Mouse (Mus musculus) MEL (cell line): ENCODE results near the gene Pigh. TPM values are rescaled to one million over a fixed set of nuclear protein-coding genes. Genes with fewer than 3 reads are reported as not detected.

Experiments used
- DNase-seq: peaks from one replicate; pipeline ENCODE4 v3.0.0; 2011; ENCODE audit warnings: low read depth, low spot score
- H3K27ac ChIP-seq: 2 replicates; pipeline ENCODE4 v1.5.1; 2012; ENCODE audit warnings: low read depth, mild to moderate bottlenecking, control low read depth, low read length, moderate library complexity; ENCODE audit not compliant: control insufficient read depth
- H3K27me3 ChIP-seq, 2 experiments: fragments of 150-350 bp in 1 of 2; sonication (generic) in 1 of 2; 2 replicates each; pipeline ENCODE4 v1.6.1; 2012; ENCODE audit warnings: low read length in 2 of 2, mild to moderate bottlenecking in 2 of 2, improper control_type of control experiment in 1 of 2, moderate library complexity in 1 of 2; ENCODE audit not compliant: insufficient read depth in 2 of 2, control insufficient read depth in 1 of 2
- H3K36me3 ChIP-seq, 2 experiments: 2 replicates each; pipeline ENCODE4 v1.6.1; 2012 to 2014; ENCODE audit warnings: low read length in 2 of 2, improper control_type of control experiment in 1 of 2, inconsistent platforms in 1 of 2, mild to moderate bottlenecking in 1 of 2; ENCODE audit not compliant: insufficient read depth in 2 of 2, control insufficient read depth in 1 of 2
- H3K4me1 ChIP-seq, 2 experiments: fragments of 150-350 bp in 1 of 2; sonication (generic) in 1 of 2; 2 replicates each; pipeline ENCODE4 v1.6.1; 2012; ENCODE audit warnings: low read length in 2 of 2, improper control_type of control experiment in 1 of 2, mild to moderate bottlenecking in 1 of 2; ENCODE audit not compliant: insufficient read depth in 2 of 2, control insufficient read depth in 1 of 2
- H3K4me3 ChIP-seq, 2 experiments: fragments of 150-350 bp in 1 of 2; sonication (generic) in 1 of 2; 2 replicates each; pipeline ENCODE4 v1.5.1; 2012; ENCODE audit warnings: low read depth in 2 of 2, low read length in 2 of 2, mild to moderate bottlenecking in 2 of 2, moderate library complexity in 2 of 2, control low read depth in 1 of 2, improper control_type of control experiment in 1 of 2; ENCODE audit not compliant: control insufficient read depth in 1 of 2, insufficient read depth in 1 of 2
- H3K79me2 ChIP-seq: 2 replicates; pipeline ENCODE4 v1.6.1; 2012; ENCODE audit warnings: mild to moderate bottlenecking, low read length, moderate library complexity; ENCODE audit not compliant: control insufficient read depth, poor library complexity, insufficient read depth
- H3K9ac ChIP-seq: 2 replicates; pipeline ENCODE4 v1.6.1; 2012; ENCODE audit warnings: low read depth, mild to moderate bottlenecking, control low read depth, low read length, moderate library complexity; ENCODE audit not compliant: control insufficient read depth, poor library complexity, severe bottlenecking
- H3K9me3 ChIP-seq: fragments of 150-350 bp; sonication (generic); replicated peaks from 2 replicates; pipeline ENCODE4 v1.6.1; 2012; ENCODE audit warnings: mild to moderate bottlenecking, low read length, improper control_type of control experiment, moderate library complexity; ENCODE audit not compliant: insufficient read depth
- CTCF ChIP-seq, 3 experiments: IDR thresholded peaks in 2 of 3; conservative IDR thresholded peaks in 1 of 3; 2 replicates each; pipeline ENCODE4 v1.5.1; 2011 to 2012; ENCODE audit warnings: low read length in 3 of 3, low read depth in 2 of 3, mild to moderate bottlenecking in 2 of 3, improper control_type of control experiment in 1 of 3, inconsistent platforms in 1 of 3, mixed read lengths in 1 of 3, moderate library complexity in 1 of 3; ENCODE audit not compliant: control insufficient read depth in 1 of 3, insufficient read depth in 1 of 3, poor library complexity in 1 of 3, severe bottlenecking in 1 of 3
- E2F4 ChIP-seq: IDR thresholded peaks from 2 replicates; pipeline ENCODE4 v1.6.1; 2011; ENCODE audit warnings: low read depth, low read length, improper control_type of control experiment, borderline replicate concordance
- ETS1 ChIP-seq: IDR thresholded peaks from 2 replicates; pipeline ENCODE4 v1.6.1; 2012; ENCODE audit warnings: low read depth, mild to moderate bottlenecking, inconsistent platforms, low read length, improper control_type of control experiment, moderate library complexity
- GABPA ChIP-seq: IDR thresholded peaks from 2 replicates; pipeline ENCODE4 v1.6.1; 2012; ENCODE audit warnings: low read depth, mild to moderate bottlenecking, inconsistent platforms, low read length, improper control_type of control experiment, moderate library complexity
- GATA1 ChIP-seq: IDR thresholded peaks from 2 replicates; pipeline ENCODE4 v1.6.1; 2011; ENCODE audit warnings: low read depth, low read length, improper control_type of control experiment
- JUND ChIP-seq: IDR thresholded peaks from 2 replicates; pipeline ENCODE4 v1.6.1; 2011; ENCODE audit warnings: low read depth, mild to moderate bottlenecking, improper control_type of control experiment, low read length
- KAT2A ChIP-seq: conservative IDR thresholded peaks from 2 replicates; pipeline ENCODE4 v1.6.1; 2012; ENCODE audit warnings: low read depth, low read length, improper control_type of control experiment, inconsistent platforms
- MAX ChIP-seq: IDR thresholded peaks from 2 replicates; pipeline ENCODE4 v1.6.1; 2011; ENCODE audit warnings: low read length, improper control_type of control experiment
- MAZ ChIP-seq: IDR thresholded peaks from 2 replicates; pipeline ENCODE4 v1.6.1; 2012; ENCODE audit warnings: low read depth, mild to moderate bottlenecking, inconsistent platforms, low read length, improper control_type of control experiment
- MXI1 ChIP-seq: IDR thresholded peaks from 2 replicates; pipeline ENCODE4 v1.6.1; 2011; ENCODE audit warnings: mild to moderate bottlenecking, low read depth, low read length, improper control_type of control experiment
- NELFE ChIP-seq: IDR thresholded peaks from 2 replicates; pipeline ENCODE4 v1.6.1; 2011; ENCODE audit warnings: low read depth, low read length, improper control_type of control experiment
- POLR2AphosphoS2 ChIP-seq: IDR thresholded peaks from 2 replicates; pipeline ENCODE4 v1.6.1; 2011; ENCODE audit warnings: low read length, improper control_type of control experiment
- POLR2AphosphoS5 ChIP-seq: IDR thresholded peaks from 2 replicates; pipeline ENCODE4 v1.6.1; 2012; ENCODE audit warnings: low read depth, borderline replicate concordance, mild to moderate bottlenecking, inconsistent platforms, low read length, moderate library complexity, mixed read lengths
- SIN3A ChIP-seq: IDR thresholded peaks from 2 replicates; pipeline ENCODE4 v1.6.1; 2012; ENCODE audit warnings: low read length, improper control_type of control experiment, inconsistent platforms
- TCF12 ChIP-seq: IDR thresholded peaks from 2 replicates; pipeline ENCODE4 v1.6.1; 2014; ENCODE audit warnings: low read depth, mild to moderate bottlenecking, inconsistent platforms, low read length, improper control_type of control experiment, moderate library complexity
- UBTF ChIP-seq: IDR thresholded peaks from 2 replicates; pipeline ENCODE4 v1.6.1; 2012; ENCODE audit warnings: low read depth, mild to moderate bottlenecking, inconsistent platforms, low read length, improper control_type of control experiment, moderate library complexity, borderline replicate concordance; ENCODE audit not compliant: insufficient read depth
- USF2 ChIP-seq, 2 experiments: IDR thresholded peaks; 2 replicates each; pipeline ENCODE4 v1.6.1; 2011 to 2012; ENCODE audit warnings: improper control_type of control experiment in 2 of 2, low read length in 2 of 2, borderline replicate concordance in 1 of 2, inconsistent platforms in 1 of 2, low read depth in 1 of 2, mild to moderate bottlenecking in 1 of 2; ENCODE audit not compliant: insufficient read depth in 1 of 2
- ZKSCAN1 ChIP-seq: IDR thresholded peaks from 2 replicates; pipeline ENCODE4 v1.6.1; 2012; ENCODE audit warnings: low read depth, mild to moderate bottlenecking, inconsistent platforms, low read length, improper control_type of control experiment, moderate library complexity
- ZMIZ1 ChIP-seq: IDR thresholded peaks from 2 replicates; pipeline ENCODE4 v1.6.1; 2012; ENCODE audit warnings: low read depth, mild to moderate bottlenecking, inconsistent platforms, low read length, improper control_type of control experiment, moderate library complexity
- ZNF384 ChIP-seq: IDR thresholded peaks from 2 replicates; pipeline ENCODE4 v1.6.1; 2012; ENCODE audit warnings: low read depth, mild to moderate bottlenecking, inconsistent platforms, low read length, improper control_type of control experiment
- polyA plus RNA-seq, 2 experiments: library from polyadenylated mRNA; stranded (reverse) in 1 of 2; unstranded in 1 of 2; fragments of >175 nt in 1 of 2; fragments of >200 nt in 1 of 2; gene quantifications; 2 replicates each; pipeline versions ENCODE4 v1.2.1 to v1.2.4; 2012; ENCODE audit warnings: low replicate concordance in 2 of 2, low read depth in 1 of 2; ENCODE audit not compliant: insufficient read length in 2 of 2, insufficient read depth in 1 of 2, missing spikeins in 1 of 2
- total RNA-seq: library from RNA; depleted of rRNA; stranded (reverse); fragments of 300-350 nt; gene quantifications from 2 replicates; pipeline ENCODE4 v1.2.3, GENCODE M21; 2012

Gene Pigh
- total and polyA plus RNA-seq, 3 experiments: 7.2 to 9.5 TPM; not detected in 1

- Histone ChIP-seq H3K79me2 (no peaks in the 10 kb centered on the region), H3K4me1 (peaks cover 5 to 12% of the 10 kb centered on the region in 2 experiments), H3K27ac (no peak overlapping the region), H3K4me3 (no peak overlapping the region), H3K36me3 (peaks cover 0 to 7% of the 10 kb centered on the region in 2 experiments; a peak in 2 of 4 replicates), H3K9me3 (no peaks in the 10 kb centered on the region), H3K9ac (no peak overlapping the region), H3K27me3 (peaks cover 0 to 2% of the 10 kb centered on the region in 2 experiments; a peak in 2 of 4 replicates)
- TF ChIP-seq GABPA (no peak), USF2 (IDR thresholded peaks at IDR 0.05; ENCODE audit: borderline replicate concordance in 1 of 2, insufficient read depth in 1 of 2, low read depth in 1 of 2, low read length in 2 of 2) (no peak), MAZ (no peak), MAX (no peak)
- DNase-seq: no peak
These were observed 49.1 kb downstream of the Pigh start for GRCm38 (mm10) chr12:79040201-79040827.

GRCm38 (mm10) chr12:79039708-79040107 lies 49.7 kb downstream of the Pigh start:
- TF ChIP-seq ZNF384: no peak
- no peak for TF ChIP-seq ZKSCAN1
- no peak for TF ChIP-seq MAX
- no peak for TF ChIP-seq POLR2AphosphoS2
- no peak for TF ChIP-seq MXI1
- TF ChIP-seq CTCF (IDR thresholded peaks at IDR 0.05 in 2 of 3, conservative IDR thresholded peaks at IDR 0.05 in 1 of 3; ENCODE audit: control insufficient read depth in 1 of 3, insufficient read depth in 1 of 3, low read depth in 2 of 3, low read length in 3 of 3, poor library complexity in 1 of 3, severe bottlenecking in 1 of 3): no peak
- TF ChIP-seq POLR2AphosphoS5: no peak
- TF ChIP-seq TCF12: no peak
- no peak for TF ChIP-seq JUND
- no peak for TF ChIP-seq E2F4
- no peak for TF ChIP-seq ETS1
- no peak for TF ChIP-seq NELFE
- no peak for TF ChIP-seq MAZ
- no peak for TF ChIP-seq KAT2A
- TF ChIP-seq SIN3A: no peak
- no peak for TF ChIP-seq ZMIZ1
- no peak for TF ChIP-seq GATA1
- TF ChIP-seq UBTF: no peak
- no peaks in the 10 kb centered on the region for H3K9me3 ChIP-seq
- H3K36me3 ChIP-seq: peaks cover 0 to 7% of the 10 kb centered on the region in 2 experiments; a peak in 2 of 4 replicates
- H3K4me1 ChIP-seq: peaks cover 5 to 12% of the 10 kb centered on the region in 2 experiments
- H3K27ac ChIP-seq: no peak overlapping the region
- peaks cover 0 to 2% of the 10 kb centered on the region in 2 experiments; a peak in 2 of 4 replicates for H3K27me3 ChIP-seq
- DNase-seq: no peak
- no peaks in the 10 kb centered on the region for H3K79me2 ChIP-seq
- H3K9ac ChIP-seq: no peak overlapping the region
- H3K4me3 ChIP-seq: no peak overlapping the region
